Mouse (Mus musculus): ENCODE measurements at regions not wholly inside any gene's neighbourhood (a gene's known extent, or its start where the extent isn't known, plus 50 kb on each side); places are given as distances from the start of the nearest gene placed in this dataset.

- no peak for DNase-seq (ENCODE audit: inconsistent age in 2 of 2, low spot score in 1 of 2)
These were observed 51.9 kb upstream of the Dars start for GRCm38 (mm10) chr1:128469054-128469453.
